22 mouse cellular contexts compared by ENCODE assay signal in genomic region chr12:3352216-3352615, GRCm38 (mm10).
"Had no signal": no experiment of that assay in that cellular context is flagged by ENCODE, and none has a peak within 500 bp of the region (broad histone marks: within the 10 kb centered on the region; RNA-seq: fewer than 3 reads in every experiment).

No protein-coding gene starts in this region.

- H3K4me3 ChIP-seq: heart, embryonic 10.5 days; heart, embryonic 12.5 days; hindbrain, embryonic 10.5 days; hindbrain, embryonic 12.5 days; intestine, embryonic 15.5 days; kidney, embryonic 15.5 days; limb, embryonic 13.5 days; limb, embryonic 15.5 days; liver, embryonic 12.5 days had no signal

- DNase-seq: gastrocnemius, postnatal 14 days; heart, adult 18-20 months; heart, postnatal 10 days; heart, postnatal 4 days; kidney, adult 18-20 months; kidney, adult 9 months; kidney, postnatal 10 days; kidney, postnatal 25 days; kidney, postnatal 4 days; layer of hippocampus, adult 9-11 months; layer of hippocampus, postnatal 36 days; left cerebral cortex, postnatal 4 days had no signal

- H3K27ac ChIP-seq: heart, embryonic 10.5 days; hindbrain, embryonic 10.5 days; hindbrain, embryonic 12.5 days; hindbrain, embryonic 14.5 days; intestine, embryonic 15.5 days; kidney, embryonic 15.5 days; limb, embryonic 13.5 days; limb, embryonic 15.5 days; liver, embryonic 12.5 days had no signal
